Mouse (Mus musculus): Measurements from ENCODE around the gene Igfbp1.
A peak's percentile ranks its signal among the peaks of the same experiment; 100 is the strongest.
"Not testable (repeated sequence)": the region's sequence is repeated elsewhere in the genome, so short reads cannot be mapped to it uniquely, and the experiment has no call there.

The Igfbp1 gene

GRCm38 (mm10) chr11:7198006-7198405 is 424 bp downstream of the Igfbp1 start:
- no peak for DNase-seq

DNA sequence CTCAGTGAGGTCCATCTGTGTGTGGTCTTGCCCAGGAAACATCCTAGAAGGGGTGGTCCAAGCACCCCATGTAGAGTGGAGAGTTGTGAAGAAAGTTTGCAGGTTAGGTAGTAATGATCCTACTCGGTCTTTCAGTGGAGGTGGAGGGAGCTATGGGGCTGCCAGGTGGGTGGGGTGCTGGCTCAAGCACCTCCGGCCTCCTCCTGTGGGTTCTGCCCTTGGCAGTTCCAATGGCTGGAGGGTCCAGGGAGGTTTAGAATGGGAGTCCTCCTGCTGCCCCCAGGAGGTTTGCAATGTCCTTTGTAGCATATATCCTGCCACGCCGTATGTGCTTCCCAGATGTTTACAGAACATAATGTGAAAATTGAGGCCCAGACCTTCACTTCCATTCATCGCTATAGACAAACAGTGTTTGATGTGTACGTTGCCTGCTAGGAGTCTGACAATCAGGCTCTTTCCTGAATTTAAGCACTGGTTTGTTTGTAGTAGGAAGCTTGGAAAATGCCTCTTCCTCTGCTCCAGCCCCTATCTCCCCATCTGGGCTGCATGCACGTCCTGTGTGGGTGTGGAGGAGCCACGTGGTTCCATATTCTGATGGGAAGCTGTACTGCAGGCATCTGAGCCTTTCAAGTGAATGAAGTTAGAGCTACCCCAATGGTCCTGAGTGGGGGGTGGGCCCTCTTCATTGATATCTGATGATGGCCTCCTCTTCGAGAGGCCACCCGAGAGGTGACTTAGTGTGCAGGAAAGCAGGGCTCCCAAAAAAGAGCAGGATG is 1.1 kb downstream of the Igfbp1 start:
- DNase-seq = no peak

DNA sequence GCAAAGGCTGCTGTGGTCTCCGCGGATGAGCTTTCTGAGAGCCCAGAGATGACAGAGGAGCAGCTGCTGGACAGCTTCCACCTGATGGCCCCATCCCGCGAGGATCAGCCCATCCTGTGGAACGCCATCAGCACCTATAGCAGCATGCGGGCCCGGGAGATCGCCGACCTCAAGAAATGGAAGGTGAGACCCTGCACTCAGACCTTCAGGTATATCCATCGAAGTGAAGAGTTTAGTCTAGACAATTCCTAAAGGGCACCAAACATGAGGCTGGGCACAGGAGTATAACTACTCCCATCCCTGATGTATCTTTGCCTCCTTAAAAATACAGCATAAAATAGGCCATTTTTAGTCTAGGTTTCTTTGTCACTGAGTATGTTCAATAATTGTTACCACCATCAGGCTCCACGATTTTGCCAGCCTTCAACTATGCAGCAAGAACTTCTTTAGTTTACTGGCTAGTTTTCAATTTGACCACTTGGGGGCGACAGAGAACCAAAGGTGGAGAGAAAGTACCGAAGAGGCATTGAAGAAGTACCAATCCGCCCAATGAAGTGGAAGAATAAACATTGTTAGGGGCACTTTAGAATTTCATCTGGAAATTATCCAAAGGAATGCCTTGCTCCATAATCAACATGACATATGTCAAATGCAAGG is 2.3 kb downstream of the Igfbp1 start:
- DNase-seq = peak; percentile 55

DNA sequence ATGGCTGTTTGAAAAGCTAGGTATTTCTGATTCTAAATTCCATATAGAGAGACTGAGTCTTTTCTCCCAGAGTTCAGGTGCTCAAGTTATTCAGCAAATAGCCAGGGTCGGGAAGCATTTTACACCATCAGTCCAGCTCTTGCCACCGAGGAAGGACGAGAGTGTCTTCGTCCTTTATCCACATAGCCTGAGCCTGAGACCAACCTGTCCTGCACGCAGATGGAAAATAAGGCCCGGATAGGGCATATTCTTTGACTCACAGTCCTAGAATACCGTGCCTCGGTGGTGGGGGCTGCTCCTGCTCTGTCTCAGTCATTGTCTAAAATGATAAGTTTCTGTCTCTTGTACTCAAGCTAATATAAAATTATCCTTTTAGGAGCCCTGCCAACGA is 2.8 kb downstream of the Igfbp1 start:
- DNase-seq = no peak

DNA sequence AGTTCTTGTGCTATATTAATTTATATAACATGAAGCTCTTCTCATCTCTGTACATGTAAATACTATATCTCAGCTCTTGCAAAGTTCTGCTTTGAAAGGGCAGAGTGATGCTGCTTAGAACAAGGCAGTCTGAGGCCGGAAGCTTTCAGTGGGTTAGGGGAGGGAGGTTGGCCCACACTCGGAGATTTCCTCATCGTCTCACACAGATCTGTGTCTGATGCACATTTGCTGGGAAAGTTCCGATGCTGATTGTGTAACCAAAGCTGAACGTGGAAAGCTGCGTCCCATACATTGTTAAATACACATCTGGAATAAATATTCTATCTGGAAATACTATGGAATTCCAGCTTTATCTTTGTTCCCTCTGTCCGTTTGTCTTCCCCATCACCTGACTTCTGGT is 4.6 kb downstream of the Igfbp1 start:
- DNase-seq = no peak

- DNase-seq = no peak
These were observed 6.3 kb downstream of the Igfbp1 start for GRCm38 (mm10) chr11:7203846-7204245.

DNA sequence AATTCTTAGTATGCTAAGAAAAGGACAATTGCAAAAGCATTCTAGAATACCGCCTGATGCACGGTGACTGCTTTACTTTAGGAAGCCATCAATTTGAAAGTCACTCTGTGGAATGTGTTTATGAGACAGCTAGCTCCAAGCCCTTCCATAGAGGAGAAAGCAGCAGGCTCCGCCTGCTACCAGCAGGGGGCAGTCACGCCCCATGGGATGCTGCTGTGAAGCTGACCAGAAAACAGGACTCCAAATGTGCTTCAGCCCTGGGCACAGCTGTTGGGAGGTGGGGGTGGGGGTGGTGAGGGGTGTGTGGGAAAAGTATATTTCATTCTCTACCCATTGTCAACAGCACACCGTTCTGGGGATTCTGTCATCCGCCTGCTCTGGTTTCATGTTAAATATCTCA is 12.8 kb downstream of the Igfbp1 start:
- peak; percentile 48 for DNase-seq

- DNase-seq = no peak
These were observed 13.6 kb downstream of the Igfbp1 start for GRCm38 (mm10) chr11:7211211-7211610.

GRCm38 (mm10) chr11:7212126-7212798 is 14.7 kb downstream of the Igfbp1 start:
- no peak for DNase-seq

GRCm38 (mm10) chr11:7213161-7213500 is 15.5 kb downstream of the Igfbp1 start:
- no peak for DNase-seq

DNA sequence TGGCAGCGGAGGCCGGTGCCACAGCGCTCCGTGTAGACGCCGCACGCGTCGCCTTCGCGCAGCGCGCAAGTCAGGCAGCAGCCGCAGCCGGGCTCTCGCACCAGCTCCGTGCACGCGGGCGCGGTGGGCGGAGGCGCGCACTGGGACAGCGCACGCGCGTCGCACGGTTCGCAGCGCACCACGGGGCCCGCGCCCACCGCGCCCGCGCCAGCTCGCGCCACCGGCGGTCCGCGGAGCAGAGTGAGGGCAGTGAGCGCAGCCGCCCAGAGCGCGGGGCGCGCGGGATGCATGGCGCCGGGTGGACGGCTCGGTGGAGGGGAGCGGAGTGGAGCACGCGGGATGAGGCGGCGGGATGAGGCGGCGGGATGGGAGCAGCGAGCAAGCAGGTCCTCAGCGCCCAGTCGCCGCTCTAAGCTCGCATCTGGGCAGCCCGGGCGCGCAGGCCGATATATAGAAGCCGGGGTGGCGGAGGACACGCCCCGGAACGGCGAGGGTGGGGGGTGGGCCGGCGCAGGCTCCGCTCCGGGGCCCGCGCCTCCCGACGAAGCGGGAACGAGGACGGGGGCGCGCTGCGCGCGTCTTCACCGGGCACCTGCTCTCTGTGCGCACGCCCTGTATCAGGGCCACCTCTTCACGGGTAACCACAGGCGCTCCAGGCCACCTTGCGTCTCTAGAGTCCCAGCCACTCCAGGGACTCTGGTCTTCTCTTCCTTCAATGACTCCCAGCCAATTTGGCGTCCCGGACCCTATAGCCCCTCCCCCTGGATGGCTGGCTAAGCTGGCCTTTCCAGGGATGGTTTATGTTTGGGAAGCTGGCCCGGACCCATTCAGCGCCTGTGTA is 16.1 kb downstream of the Igfbp1 start, which contains the start of gene Igfbp3:
Gene Igfbp3, minus strand, starts transcription at position 423 of the 841 bp plus-strand sequence.
- DNase-seq = no peak

DNA sequence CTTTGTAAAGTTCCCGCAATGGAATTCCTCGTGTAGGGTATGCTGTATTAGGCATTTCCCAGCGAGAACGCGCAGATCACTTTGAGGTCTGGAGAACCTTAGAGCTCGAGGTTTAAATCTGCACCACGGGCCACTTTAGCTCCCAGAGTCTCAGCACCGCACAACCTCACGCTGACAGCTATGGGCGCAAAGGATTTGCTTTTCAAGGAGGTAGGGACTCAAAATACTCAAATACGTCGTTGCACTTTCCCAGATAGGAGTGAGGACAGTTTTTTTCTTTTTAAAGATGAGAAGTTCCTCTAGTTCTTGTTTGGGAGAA is 16.7 kb downstream of the Igfbp1 start:
- DNase-seq = no peak

DNA sequence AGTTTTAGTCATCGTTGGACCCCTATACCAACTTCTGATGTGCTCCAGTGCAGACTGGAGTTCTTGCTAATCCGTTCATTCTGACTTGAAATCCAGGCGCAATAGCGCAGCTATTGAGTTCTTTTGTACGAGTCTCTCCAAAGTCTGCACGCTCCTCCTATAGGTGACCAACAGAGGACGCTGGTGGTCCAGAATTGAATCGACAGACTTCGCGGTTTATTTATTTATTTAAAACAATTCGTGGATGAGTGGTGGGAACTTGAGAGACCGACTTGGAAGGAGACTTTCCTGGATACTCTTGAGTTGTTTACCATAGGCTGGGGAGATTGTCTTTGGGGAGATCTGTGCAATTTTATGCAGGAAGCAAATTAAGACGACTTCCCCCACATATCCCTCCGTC is 17.2 kb downstream of the Igfbp1 start:
- no peak for DNase-seq

DNA sequence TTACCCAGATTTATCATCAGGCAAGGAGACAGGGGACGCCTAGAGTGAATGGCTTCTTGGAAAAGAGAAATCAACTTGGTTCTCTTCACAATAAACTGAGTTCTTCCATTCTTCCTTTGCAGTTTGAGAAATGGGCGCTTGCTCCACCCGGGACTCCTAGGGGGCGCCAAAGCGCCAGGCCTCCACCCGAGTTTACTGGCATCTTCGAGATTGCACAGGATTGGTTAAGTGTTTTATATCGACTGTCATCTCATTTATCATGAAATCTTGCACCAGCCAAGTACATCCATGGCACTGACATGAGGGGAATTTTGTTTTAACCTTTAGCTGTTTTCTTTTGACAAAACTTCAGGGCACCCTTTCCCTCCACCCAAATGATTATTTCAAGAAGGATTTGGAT is 18.1 kb downstream of the Igfbp1 start:
- DNase-seq = peak; percentile 27

GRCm38 (mm10) chr11:7221826-7222225 is 24.2 kb downstream of the Igfbp1 start:
- DNase-seq = not testable (repeated sequence)

DNA sequence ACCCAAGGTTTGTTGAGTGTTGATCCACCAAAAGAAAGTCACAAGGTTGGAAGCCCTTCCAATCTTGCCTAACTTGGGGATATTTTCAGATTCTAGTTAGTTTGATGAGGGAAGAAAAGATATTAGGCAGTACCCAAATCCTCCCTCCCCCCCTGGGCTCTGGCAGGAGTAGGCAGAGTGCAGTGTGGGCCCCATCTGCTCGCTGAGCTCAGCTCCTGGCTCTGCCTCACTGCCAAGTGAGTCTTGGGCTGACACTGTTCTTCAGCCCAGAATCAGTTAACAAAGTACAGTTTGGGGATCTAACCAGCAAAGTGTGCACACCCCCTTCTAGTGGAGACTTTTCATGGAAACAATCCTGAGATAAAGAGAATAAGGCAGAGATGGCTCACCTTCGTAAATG is 28.6 kb downstream of the Igfbp1 start:
- no peak for DNase-seq

DNA sequence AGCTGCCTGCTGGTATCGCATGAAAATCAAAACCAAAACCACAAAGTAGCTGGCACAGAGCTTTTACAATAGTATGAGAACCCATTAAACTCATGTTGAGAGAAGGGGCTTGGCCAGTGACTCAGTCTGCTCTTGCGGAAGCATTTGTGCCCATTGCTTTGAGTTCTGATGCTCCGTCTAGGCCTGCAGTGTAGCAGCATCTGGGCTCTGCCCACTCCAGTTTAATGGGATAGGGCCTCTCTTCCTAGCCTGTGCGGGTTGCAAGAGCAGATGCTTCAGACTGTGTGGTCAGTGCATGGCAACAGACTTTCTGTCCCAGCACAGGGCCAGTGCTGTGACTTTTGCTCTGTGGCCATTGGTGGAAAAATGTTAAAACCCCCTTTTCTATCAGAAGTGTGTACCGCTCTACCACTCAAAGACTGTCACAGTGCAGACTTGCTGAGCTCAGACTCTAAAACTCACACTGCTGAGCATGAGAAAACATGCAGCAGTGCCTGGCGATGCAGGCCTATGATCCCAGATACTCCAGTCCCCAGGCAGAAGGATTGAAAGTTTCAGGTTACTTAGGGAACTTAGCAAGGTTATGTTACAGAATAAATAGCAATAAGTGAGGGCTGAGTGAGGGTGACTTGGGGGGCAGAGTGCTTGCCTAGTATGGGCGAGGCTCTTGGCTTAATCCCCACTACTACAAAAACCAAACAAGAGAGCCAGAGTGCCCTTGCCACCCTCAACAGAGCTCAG is 29.4 kb downstream of the Igfbp1 start:
- no peak for DNase-seq

GRCm38 (mm10) chr11:7228107-7228506 is 30.5 kb downstream of the Igfbp1 start:
- no peak for DNase-seq

DNA sequence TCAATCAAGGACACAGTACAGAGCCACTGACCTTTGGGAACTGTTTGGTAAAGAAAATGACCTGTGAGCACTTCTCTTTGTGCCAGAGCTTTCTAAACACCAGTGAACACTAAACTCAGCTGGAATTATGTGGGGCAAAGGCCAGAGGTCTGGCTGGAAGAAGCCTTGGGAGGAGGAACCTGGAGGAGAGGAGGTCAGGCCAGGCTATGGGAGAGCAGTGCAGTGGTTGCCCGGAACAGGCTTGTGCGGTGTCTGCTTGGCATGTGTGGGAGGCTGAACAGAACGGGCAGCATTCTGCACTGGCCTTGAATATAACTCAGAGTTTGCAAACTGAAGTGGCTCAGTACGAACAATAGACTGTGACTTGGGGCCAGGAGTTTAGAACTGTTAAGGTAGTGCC is 32.4 kb downstream of the Igfbp1 start:
- no peak for DNase-seq

DNA sequence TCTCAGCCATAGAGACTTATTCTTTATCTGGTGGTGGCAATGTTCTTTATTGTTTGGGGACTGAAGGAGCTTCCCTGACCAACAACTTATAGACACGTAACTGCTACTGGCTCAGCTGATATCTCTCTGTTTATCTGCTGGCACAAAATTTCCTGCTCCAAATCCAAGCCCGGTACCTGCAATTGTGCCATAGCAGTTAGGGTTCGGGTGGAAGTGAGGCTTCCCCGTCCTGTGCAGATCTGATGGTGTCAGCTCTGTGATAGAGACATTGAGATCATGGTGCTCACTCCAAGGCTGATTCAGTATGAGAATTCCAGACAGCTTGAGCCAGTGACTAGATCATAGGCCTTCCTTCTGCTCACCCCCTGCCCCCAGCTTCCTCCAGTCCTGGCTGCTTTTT is 34.4 kb downstream of the Igfbp1 start:
- DNase-seq = no peak

GRCm38 (mm10) chr11:7233333-7233732 is 35.8 kb downstream of the Igfbp1 start:
- no peak for DNase-seq

- no peak for DNase-seq
These were observed 36.9 kb downstream of the Igfbp1 start for GRCm38 (mm10) chr11:7234436-7234835.

Data from cerebellum, adult 9-10 months (tissue).